28 mouse cellular contexts compared by ENCODE assay signal in genomic region chr10:41588616-41589015, GRCm38 (mm10).
DNase-seq lines count a peak whose midpoint lies in the region; ATAC-seq and TF ChIP-seq lines count a peak whose summit lies in the region.
"Had no signal": no experiment of that assay in that cellular context is flagged by ENCODE, and none has a peak within 500 bp of the region (broad histone marks: within the 10 kb centered on the region; RNA-seq: fewer than 3 reads in every experiment).

No protein-coding gene starts in this region.

- H3K9me3 ChIP-seq in liver, embryonic 14.5 days (ENCODE audit: control insufficient read depth, low read length) = no peaks in the 10 kb centered on the region
- H3K9me3 ChIP-seq in liver, embryonic 11.5 days (ENCODE audit: control insufficient read depth, low read length) = no peaks in the 10 kb centered on the region
- no peaks in the 10 kb centered on the region for H3K9me3 ChIP-seq in intestine, embryonic 15.5 days
- H3K9me3 ChIP-seq in liver, embryonic 16.5 days (replicated peaks; ENCODE audit: control insufficient read depth, low read length) = no peaks in the 10 kb centered on the region
- H3K9me3 ChIP-seq: embryonic facial prominence, embryonic 10.5 days; embryonic facial prominence, embryonic 13.5 days; forebrain, embryonic 13.5 days; G1E; hindbrain, embryonic 12.5 days; hindbrain, embryonic 15.5 days had no signal

- 72% methylated on average over 2 of the region's 2 CpGs for WGBS in liver, embryonic 14.5 days (ENCODE audit: insufficient replicate concordance)
- WGBS in liver, embryonic 11.5 days = 70% methylated on average over 2 of the region's 2 CpGs
- WGBS in intestine, embryonic 15.5 days = 72% methylated on average over 2 of the region's 2 CpGs
- 60% methylated on average over 2 of the region's 2 CpGs for whole genome bisulfite sequencing in liver, embryonic 16.5 days (ENCODE audit: insufficient replicate concordance)

- no peaks in the 10 kb centered on the region for H3K27me3 ChIP-seq in liver, embryonic 14.5 days (ENCODE audit: control insufficient read depth, insufficient read depth, low read length)
- no peaks in the 10 kb centered on the region for H3K27me3 ChIP-seq in liver, embryonic 11.5 days (replicated peaks; ENCODE audit: control insufficient read depth, insufficient read depth, low read length)
- no peaks in the 10 kb centered on the region for H3K27me3 ChIP-seq in intestine, embryonic 15.5 days (replicated peaks)
- no peaks in the 10 kb centered on the region for H3K27me3 ChIP-seq in liver, embryonic 16.5 days (ENCODE audit: control insufficient read depth, insufficient read depth, low read depth, low read length)
- H3K27me3 ChIP-seq: CH12.LX; embryonic facial prominence, embryonic 13.5 days; forebrain, embryonic 13.5 days; hindbrain, embryonic 12.5 days; hindbrain, embryonic 15.5 days had no signal

- H3K27ac ChIP-seq in liver, embryonic 14.5 days = no peak overlapping the region
- H3K27ac ChIP-seq in liver, embryonic 11.5 days (ENCODE audit: low read depth, low read length) = no peak overlapping the region
- no peak overlapping the region for H3K27ac ChIP-seq in intestine, embryonic 15.5 days
- H3K27ac ChIP-seq in liver, embryonic 16.5 days (ENCODE audit: low read length) = no peak overlapping the region
- H3K27ac ChIP-seq: embryonic facial prominence, embryonic 10.5 days; embryonic facial prominence, embryonic 13.5 days; forebrain, embryonic 13.5 days; gastrocnemius, adult 2 months; hindbrain, embryonic 12.5 days; hindbrain, embryonic 15.5 days had no signal

- no peaks in the 10 kb centered on the region for H3K4me1 ChIP-seq in liver, embryonic 14.5 days (replicated peaks; ENCODE audit: control insufficient read depth in 2 of 2, insufficient read depth in 2 of 2, low read length in 1 of 2)
- H3K4me1 ChIP-seq in liver, embryonic 11.5 days (replicated peaks; ENCODE audit: control insufficient read depth, insufficient read depth, low read length) = no peaks in the 10 kb centered on the region
- H3K4me1 ChIP-seq in intestine, embryonic 15.5 days (replicated peaks) = no peaks in the 10 kb centered on the region
- no peaks in the 10 kb centered on the region for H3K4me1 ChIP-seq in liver, embryonic 16.5 days (ENCODE audit: control insufficient read depth, low read depth, low read length)
- H3K4me1 ChIP-seq: forebrain, embryonic 13.5 days; hindbrain, embryonic 12.5 days; hindbrain, embryonic 15.5 days had no signal

- TF ChIP-seq CTCF in liver, embryonic 14.5 days (IDR thresholded peaks at IDR 0.05; ENCODE audit: low read depth) = no peak

- no peak overlapping the region for H3K4me2 ChIP-seq in liver, embryonic 14.5 days (ENCODE audit: low read depth)
- no peak overlapping the region for H3K4me2 ChIP-seq in liver, embryonic 11.5 days
- no peak overlapping the region for H3K4me2 ChIP-seq in intestine, embryonic 15.5 days (replicated peaks)
- no peak overlapping the region for H3K4me2 ChIP-seq in liver, embryonic 16.5 days (ENCODE audit: low read depth, low read length)
- H3K4me2 ChIP-seq: embryonic facial prominence, embryonic 13.5 days; forebrain, embryonic 13.5 days; heart, embryonic 11.5 days; hindbrain, embryonic 12.5 days; hindbrain, embryonic 15.5 days had no signal

- no peak for DNase-seq in liver, embryonic 14.5 days (ENCODE audit: low read depth in 3 of 3, low spot score in 3 of 3)
- DNase-seq in liver, embryonic 11.5 days (ENCODE audit: low spot score) = no peak
- DNase-seq in cerebellum, adult 18-20 months = no peak
- DNase-seq in frontal cortex, postnatal 10 days (ENCODE audit: low spot score in 2 of 2) = no peak
- DNase-seq in kidney, adult 18-20 months = no peak
- DNase-seq: adrenal gland, adult 2 months; adrenal gland, postnatal 14 days; B cell, adult 2 months; cerebellum, adult 11 months; cerebellum, adult 8-10 months; cerebellum, postnatal 10 days; cerebellum, postnatal 36 days; embryo, embryonic 11 days; gastrocnemius, adult 2 months; gastrocnemius, postnatal 14 days; heart, adult 11 months had no signal

- no peak for TF ChIP-seq EP300 in liver, embryonic 14.5 days (IDR thresholded peaks at IDR 0.05; ENCODE audit: low read depth)

- H3K36me3 ChIP-seq in liver, embryonic 14.5 days (replicated peaks; ENCODE audit: control insufficient read depth, insufficient read depth, low read depth) = no peaks in the 10 kb centered on the region
- no peaks in the 10 kb centered on the region for H3K36me3 ChIP-seq in liver, embryonic 11.5 days (ENCODE audit: control insufficient read depth, insufficient read depth, low read length)
- H3K36me3 ChIP-seq in intestine, embryonic 15.5 days = no peaks in the 10 kb centered on the region
- no peaks in the 10 kb centered on the region for H3K36me3 ChIP-seq in liver, embryonic 16.5 days (ENCODE audit: control insufficient read depth, insufficient read depth)
- H3K36me3 ChIP-seq: embryonic facial prominence, embryonic 10.5 days; embryonic facial prominence, embryonic 13.5 days; G1E; hindbrain, embryonic 12.5 days; hindbrain, embryonic 15.5 days had no signal

- ATAC-seq in liver, embryonic 14.5 days (ENCODE audit: insufficient read depth) = peak; percentile 52; the same call in 1 of the 2 replicates
- no peak for ATAC-seq in liver, embryonic 11.5 days (replicated peaks; ENCODE audit: low FRiP score)
- peak; percentile 83 for ATAC-seq in intestine, embryonic 15.5 days
- peak; percentile 91 for ATAC-seq in liver, embryonic 16.5 days (ENCODE audit: low read depth)
- ATAC-seq: forebrain, embryonic 13.5 days; forebrain, embryonic 16.5 days had no signal

- no peak overlapping the region for H3K4me3 ChIP-seq in liver, embryonic 14.5 days (ENCODE audit: insufficient read depth in 1 of 2, low read depth in 2 of 2, low read length in 2 of 2)
- no peak overlapping the region for H3K4me3 ChIP-seq in liver, embryonic 11.5 days (ENCODE audit: low read depth, low read length)
- H3K4me3 ChIP-seq in intestine, embryonic 15.5 days (replicated peaks) = no peak overlapping the region
- no peak overlapping the region for H3K4me3 ChIP-seq in liver, embryonic 16.5 days (ENCODE audit: low read depth, low read length)
- H3K4me3 ChIP-seq: embryonic facial prominence, embryonic 10.5 days; embryonic facial prominence, embryonic 13.5 days; erythroblast, embryonic 14.5 days; forebrain, embryonic 13.5 days; gastrocnemius, adult 2 months; hindbrain, embryonic 12.5 days; hindbrain, embryonic 15.5 days had no signal

- no peak overlapping the region for H3K9ac ChIP-seq in liver, embryonic 14.5 days (replicated peaks)
- no peak overlapping the region for H3K9ac ChIP-seq in liver, embryonic 11.5 days (ENCODE audit: low read depth, low read length)
- H3K9ac ChIP-seq in intestine, embryonic 15.5 days = no peak overlapping the region
- H3K9ac ChIP-seq in liver, embryonic 16.5 days (ENCODE audit: low read depth, low read length) = no peak overlapping the region
- H3K9ac ChIP-seq: embryonic facial prominence, embryonic 13.5 days; forebrain, embryonic 13.5 days; hindbrain, embryonic 12.5 days; hindbrain, embryonic 15.5 days had no signal
